Mouse (Mus musculus): Measurements from ENCODE around the gene Fahd1.
A peak's percentile ranks its signal among the peaks of the same experiment; 100 is the strongest.

Gene Fahd1

DNA sequence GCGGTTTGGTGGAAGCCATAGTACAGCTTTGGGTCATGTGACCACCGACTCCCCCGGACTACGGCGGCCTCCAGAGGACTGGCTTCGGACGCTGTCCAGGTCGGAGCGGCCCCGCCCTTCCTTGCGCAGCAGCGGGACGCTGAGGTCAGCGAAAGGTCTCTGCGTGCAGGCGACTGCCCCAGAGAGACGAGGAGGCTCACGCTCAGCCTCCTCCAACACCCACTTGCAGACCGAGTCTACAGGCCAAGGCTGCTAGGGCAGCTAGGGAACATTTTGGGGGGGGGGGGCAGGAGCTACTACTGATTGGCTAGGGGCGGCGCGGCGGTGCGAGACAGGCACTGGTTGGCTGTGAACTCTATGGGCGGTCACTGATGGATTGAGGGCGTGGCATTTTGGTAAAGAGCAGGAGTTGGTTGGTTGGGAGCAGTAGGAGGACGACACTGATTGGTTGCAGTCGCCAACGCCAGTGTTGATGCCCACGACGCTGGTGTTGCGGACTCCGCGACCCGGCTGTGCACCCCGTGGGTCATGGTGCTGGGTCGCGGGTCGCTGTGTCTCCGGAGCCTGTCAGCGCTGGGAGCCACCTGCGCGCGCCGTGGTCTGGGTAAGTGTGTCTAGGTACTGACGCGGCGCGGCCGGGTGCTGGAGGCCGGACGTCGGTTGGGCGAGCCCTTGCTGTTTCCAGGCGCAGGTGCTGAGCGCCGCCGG lies at the start of gene Fahd1:
TSS of gene Fahd1 (minus strand) at position 300 of the 708 bp plus-strand sequence.
- DNase-seq (ENCODE audit: low read depth, low spot score), result peak; percentile 98
- H3K27me3 ChIP-seq (ENCODE audit: control insufficient read depth, insufficient read depth, low read length, poor library complexity, severe bottlenecking), result peaks cover under 1% of the 10 kb centered on the region; the same call in 1 of the 2 replicates
- peaks cover 7% of the 10 kb centered on the region for H3K36me3 ChIP-seq (ENCODE audit: control insufficient read depth, insufficient read depth, low read length, poor library complexity, severe bottlenecking)

DNA sequence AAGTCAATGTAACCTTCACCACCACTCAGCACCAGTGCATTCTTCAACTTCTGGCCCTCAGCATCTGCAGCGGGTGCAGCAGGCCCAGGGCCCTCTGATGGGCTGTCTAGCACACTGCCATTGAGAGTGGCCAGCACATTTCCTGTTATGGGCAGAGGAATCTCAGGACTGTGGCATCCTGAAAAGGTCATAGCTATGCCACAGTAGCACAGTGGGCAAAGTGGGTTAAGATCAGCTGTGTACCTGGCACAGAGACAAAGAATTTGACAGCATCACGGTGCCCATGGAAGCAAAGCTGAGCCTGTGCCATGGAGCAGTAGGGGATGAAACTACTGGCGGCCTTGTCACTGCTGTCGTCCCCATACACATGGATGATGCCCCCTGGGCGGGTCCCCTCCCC lies 49.0 kb upstream of the Fahd1 start:
- no peaks in the 10 kb centered on the region for H3K27me3 ChIP-seq (ENCODE audit: control insufficient read depth, insufficient read depth, low read length, poor library complexity, severe bottlenecking)
- H3K36me3 ChIP-seq (ENCODE audit: control insufficient read depth, insufficient read depth, low read length, poor library complexity, severe bottlenecking), result peaks cover 1% of the 10 kb centered on the region
- no peak for DNase-seq (ENCODE audit: low read depth, low spot score)

DNA sequence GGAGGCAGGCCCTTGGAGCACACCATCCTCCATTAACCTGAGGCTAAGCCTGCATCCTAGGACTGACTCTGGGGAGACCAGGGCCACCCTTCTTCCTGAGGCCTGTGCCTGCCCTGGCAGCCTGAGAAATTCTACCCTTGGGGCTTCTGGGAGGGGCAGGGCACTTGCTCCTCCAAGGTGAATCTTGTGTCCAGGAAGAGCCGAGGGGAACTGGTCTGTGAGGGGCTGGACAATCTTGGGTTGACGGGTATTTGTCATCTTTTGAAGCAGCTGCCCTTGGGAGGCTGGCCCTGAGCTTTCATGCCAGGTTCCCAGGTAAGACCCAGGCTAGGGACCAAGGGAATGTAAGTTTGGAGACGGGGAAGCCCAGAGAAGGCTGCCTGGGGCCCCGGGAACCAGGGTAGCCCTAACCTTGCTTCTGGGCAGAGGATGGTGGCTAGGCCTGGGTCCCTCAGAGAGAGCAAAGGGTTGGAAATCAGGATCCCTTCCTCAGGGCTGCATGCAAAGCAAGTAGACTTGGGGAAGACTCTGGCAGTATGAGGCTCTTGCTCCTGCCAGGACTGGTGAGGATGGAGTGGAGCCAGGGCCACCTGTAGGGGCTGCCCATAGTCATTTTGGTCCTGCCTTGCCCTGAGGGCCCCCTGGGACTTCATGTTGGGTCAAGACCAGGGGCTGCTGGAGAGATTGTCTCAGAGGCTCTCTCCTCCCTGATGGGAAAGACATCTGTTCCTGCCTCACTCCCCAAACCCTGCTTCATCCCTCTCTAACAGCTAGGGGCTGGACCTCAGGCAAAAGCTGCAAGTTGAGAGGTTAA lies 48.1 kb upstream of the Fahd1 start:
- DNase-seq (ENCODE audit: low read depth, low spot score), result no peak
- Histone ChIP-seq H3K36me3 (ENCODE audit: control insufficient read depth, insufficient read depth, low read length, poor library complexity, severe bottlenecking) (peaks cover 4% of the 10 kb centered on the region; the same call in 1 of the 2 replicates), H3K27me3 (ENCODE audit: control insufficient read depth, insufficient read depth, low read length, poor library complexity, severe bottlenecking) (no peaks in the 10 kb centered on the region)

DNA sequence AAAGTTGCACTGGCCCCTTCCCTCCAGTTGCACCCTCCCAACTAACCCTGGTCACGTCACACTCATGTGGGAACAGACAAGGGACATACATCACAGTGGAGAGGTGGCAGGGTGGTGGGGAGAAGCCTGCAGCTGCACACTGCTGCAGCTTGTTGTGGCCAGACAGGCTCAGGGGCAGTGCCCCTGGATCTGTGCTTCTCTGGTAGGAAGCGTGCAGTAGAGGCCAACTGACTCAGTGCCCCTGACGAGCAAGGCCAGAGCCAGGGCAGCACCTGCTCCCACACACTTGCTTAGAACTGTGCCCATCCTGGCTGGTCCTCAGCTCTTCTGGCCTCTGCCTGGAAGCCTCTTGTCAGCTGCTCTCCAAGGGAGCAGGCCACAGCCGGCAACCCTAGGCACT lies 47.4 kb upstream of the Fahd1 start:
- DNase-seq (ENCODE audit: low read depth, low spot score), result no peak
- Histone ChIP-seq H3K36me3 (ENCODE audit: control insufficient read depth, insufficient read depth, low read length, poor library complexity, severe bottlenecking) (peaks cover 2% of the 10 kb centered on the region; the same call in 1 of the 2 replicates), H3K27me3 (ENCODE audit: control insufficient read depth, insufficient read depth, low read length, poor library complexity, severe bottlenecking) (no peaks in the 10 kb centered on the region)

DNA sequence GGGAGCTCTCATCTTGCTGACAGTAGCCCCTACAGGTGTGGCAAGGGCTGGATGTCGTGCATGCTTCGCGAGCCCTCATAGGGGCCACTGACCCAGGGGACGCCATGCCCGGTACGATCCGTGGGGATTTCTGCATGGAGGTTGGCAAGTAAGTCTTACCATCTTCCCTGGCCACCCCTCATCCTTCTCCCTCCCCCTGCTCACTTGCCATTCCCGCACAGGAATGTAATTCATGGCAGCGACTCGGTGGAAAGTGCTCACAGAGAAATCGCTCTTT lies 46.8 kb upstream of the Fahd1 start:
- no peak for DNase-seq (ENCODE audit: low read depth, low spot score)
- Histone ChIP-seq H3K36me3 (ENCODE audit: control insufficient read depth, insufficient read depth, low read length, poor library complexity, severe bottlenecking) (peaks cover 2% of the 10 kb centered on the region; the same call in 1 of the 2 replicates), H3K27me3 (ENCODE audit: control insufficient read depth, insufficient read depth, low read length, poor library complexity, severe bottlenecking) (no peaks in the 10 kb centered on the region)

DNA sequence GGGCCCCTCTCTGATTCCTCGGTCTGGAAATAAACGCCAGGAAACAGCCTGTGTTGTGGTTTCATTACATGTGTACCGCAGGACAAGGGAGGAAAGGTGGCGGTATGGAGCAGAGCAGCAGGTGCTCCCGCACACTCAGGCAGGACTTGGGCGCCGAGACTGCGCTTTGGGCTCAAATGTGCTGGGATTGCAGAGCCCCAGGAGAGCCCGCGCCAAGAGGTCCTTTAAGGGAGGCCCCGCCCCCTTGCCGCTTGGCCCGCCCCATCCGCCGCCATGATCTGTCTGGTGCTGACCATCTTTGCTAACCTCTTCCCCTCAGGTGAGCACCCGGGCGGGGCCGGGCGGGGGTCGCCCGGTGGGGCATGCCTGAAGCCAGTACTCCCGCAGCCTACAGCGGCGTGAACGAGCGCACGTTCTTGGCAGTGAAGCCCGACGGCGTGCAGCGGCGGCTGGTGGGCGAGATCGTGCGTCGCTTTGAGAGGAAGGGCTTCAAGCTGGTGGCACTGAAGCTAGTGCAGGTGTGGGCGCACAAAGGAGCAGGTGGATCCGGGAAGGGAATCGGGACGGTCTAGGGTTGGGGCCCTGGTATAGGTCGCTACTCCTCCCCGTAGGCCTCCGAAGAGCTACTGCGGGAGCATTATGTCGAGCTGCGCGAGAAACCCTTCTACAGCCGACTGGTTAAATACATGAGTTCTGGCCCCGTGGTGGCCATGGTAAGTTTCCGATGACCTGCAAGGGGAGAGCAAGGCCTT lies 46.3 kb upstream of the Fahd1 start, which contains the start of gene Nme3:
TSS of gene Nme3 (plus strand) at position 260 of the 752 bp plus-strand sequence.
- peak; percentile 69 for DNase-seq (ENCODE audit: low read depth, low spot score)
- no peaks in the 10 kb centered on the region for H3K27me3 ChIP-seq (ENCODE audit: control insufficient read depth, insufficient read depth, low read length, poor library complexity, severe bottlenecking)

DNA sequence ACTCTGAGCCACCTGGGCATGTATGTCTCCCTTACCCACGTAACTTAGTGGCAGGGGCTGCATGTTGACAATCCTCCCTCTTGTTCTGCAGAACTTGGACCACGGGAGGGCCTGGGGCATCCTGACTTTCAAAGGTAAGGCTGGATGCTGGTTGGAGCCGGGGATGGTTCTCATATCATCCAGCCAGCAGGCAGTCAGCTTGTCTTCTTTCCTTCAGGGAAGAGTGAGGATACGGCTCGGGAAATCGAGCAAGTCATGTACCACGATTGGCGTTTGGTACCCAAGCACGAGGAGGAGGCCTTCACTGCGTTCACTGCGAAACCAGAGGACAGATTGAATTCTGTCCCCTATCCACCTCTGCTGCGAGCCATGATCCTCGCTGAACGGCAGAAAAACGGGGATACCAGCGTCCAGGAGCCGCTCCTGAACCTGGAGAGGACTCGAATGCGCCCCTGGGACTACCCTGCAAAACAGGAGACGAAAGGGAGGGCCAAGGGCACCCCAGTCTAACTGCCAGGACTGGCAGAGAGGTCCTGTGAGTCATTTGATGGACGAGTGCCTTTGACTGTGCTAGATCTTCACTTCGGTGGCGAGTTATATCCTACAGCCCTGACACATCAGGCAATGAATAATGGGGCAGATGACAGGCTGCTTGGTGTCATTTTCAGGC lies 45.5 kb upstream of the Fahd1 start:
- no peak for DNase-seq (ENCODE audit: low read depth, low spot score)
- Histone ChIP-seq H3K27me3 (ENCODE audit: control insufficient read depth, insufficient read depth, low read length, poor library complexity, severe bottlenecking) (no peaks in the 10 kb centered on the region), H3K36me3 (ENCODE audit: control insufficient read depth, insufficient read depth, low read length, poor library complexity, severe bottlenecking) (peaks cover 2% of the 10 kb centered on the region)

More for the DNA sequence above, 46.3 kb upstream of the Fahd1 start, which contains the start of gene Nme3:
- H3K36me3 ChIP-seq (ENCODE audit: control insufficient read depth, insufficient read depth, low read length, poor library complexity, severe bottlenecking), result peaks cover 2% of the 10 kb centered on the region; the same call in 1 of the 2 replicates

DNA sequence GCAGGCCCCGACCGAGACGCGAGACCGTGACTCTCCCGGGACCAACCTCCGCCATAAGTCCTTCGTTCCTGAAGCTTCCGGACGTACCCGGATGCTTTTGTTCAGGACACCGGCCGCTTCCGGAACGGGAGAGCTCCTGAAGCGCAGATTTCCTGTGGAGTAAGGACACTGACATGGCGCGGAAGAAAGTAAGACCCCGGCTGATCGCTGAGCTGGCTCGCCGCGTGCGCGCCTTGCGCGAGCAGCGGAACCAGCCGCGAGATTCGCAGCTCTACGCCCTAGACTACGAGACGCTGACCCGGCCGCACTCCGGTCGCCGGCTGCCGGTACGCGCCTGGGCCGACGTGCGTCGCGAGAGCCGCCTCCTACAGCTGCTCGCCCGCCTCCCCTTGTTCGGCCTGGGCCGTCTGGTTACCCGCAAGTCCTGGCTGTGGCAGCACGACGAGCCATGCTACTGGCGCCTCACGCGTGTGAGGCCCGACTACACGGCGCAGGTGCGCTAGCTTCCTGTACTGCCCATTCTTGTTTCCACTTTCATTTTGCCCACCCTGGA lies 44.9 kb upstream of the Fahd1 start, which contains the start of the genes Eme2 and Mrps34:
TSS of gene Eme2 (minus strand) at position 93 of the 553 bp plus-strand sequence.
TSS of gene Mrps34 (plus strand) at position 122 of the 553 bp plus-strand sequence.
- DNase-seq (ENCODE audit: low read depth, low spot score), result peak; percentile 70
- H3K36me3 ChIP-seq (ENCODE audit: control insufficient read depth, insufficient read depth, low read length, poor library complexity, severe bottlenecking), result peaks cover 2% of the 10 kb centered on the region

DNA sequence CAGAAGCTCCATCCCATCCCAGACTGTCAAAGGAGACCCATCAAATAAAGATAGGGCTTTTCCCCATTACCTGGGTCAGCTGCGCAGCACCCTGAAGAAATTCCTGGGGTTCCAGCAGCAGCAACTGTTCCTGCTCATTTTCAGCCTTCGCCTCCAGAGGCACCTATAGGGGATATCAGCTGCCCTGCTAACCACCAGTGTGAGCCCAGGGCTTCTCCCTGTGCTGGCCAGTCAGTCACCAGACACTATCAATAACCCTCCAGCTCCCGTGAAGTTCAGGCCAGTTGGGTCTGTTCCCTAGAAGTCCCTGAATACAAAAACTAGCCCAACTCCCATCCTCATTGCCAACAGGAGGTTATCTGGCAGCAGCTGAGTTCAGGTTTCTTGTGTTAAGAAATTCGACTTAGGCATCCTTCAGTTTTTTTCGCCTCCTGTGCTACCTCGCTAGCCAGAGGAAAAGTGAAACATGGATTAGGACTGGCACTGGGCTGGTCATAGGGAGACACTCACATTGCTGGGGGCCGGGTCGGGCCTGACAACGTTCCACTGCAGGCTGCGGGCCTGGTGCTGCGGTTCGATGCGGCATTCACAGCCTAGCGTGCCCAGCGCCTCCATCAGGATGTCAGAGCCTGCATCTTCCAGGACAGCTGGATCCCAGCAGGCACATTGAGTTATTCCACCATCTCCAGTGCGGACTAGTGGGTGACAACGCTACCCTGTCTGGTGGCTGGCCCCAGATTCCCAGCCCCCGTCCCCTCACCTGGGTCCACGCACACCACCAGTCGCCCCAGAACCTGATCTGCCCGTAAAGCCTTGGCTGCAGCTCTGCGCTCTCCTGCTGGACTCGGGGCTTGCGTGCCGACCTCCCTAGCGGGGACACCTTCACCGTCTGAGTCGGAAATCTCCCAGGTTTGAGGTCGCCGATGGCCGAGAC lies 44.2 kb upstream of the Fahd1 start:
- no peaks in the 10 kb centered on the region for H3K27me3 ChIP-seq (ENCODE audit: control insufficient read depth, insufficient read depth, low read length, poor library complexity, severe bottlenecking)
- DNase-seq (ENCODE audit: low read depth, low spot score), result no peak
- peaks cover 2% of the 10 kb centered on the region for H3K36me3 ChIP-seq (ENCODE audit: control insufficient read depth, insufficient read depth, low read length, poor library complexity, severe bottlenecking)

More for the DNA sequence above, 44.9 kb upstream of the Fahd1 start, which contains the start of the genes Eme2 and Mrps34:
- H3K27me3 ChIP-seq (ENCODE audit: control insufficient read depth, insufficient read depth, low read length, poor library complexity, severe bottlenecking), result no peaks in the 10 kb centered on the region

DNA sequence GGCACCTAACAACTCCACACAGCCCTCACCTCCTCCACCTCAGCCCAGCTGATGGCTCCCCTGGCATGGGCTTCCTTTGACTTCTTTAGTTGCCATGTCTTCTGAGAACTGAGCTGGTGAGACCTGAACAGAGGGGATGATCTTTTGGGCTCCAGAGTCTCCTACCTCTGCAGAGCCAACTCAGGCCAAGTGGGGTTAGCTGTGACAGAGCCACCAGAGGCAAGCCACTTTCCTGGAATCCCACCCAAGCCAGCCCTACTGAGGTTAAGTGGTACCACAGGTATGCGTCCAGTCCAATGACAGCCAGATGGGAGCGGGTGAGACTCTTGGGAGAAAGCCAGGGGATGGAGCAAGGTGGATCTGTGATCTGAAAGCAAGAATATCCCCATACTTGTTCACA lies 43.1 kb upstream of the Fahd1 start:
- no peaks in the 10 kb centered on the region for H3K27me3 ChIP-seq (ENCODE audit: control insufficient read depth, insufficient read depth, low read length, poor library complexity, severe bottlenecking)
- DNase-seq (ENCODE audit: low read depth, low spot score), result no peak
- peaks cover 2% of the 10 kb centered on the region for H3K36me3 ChIP-seq (ENCODE audit: control insufficient read depth, insufficient read depth, low read length, poor library complexity, severe bottlenecking)

DNA sequence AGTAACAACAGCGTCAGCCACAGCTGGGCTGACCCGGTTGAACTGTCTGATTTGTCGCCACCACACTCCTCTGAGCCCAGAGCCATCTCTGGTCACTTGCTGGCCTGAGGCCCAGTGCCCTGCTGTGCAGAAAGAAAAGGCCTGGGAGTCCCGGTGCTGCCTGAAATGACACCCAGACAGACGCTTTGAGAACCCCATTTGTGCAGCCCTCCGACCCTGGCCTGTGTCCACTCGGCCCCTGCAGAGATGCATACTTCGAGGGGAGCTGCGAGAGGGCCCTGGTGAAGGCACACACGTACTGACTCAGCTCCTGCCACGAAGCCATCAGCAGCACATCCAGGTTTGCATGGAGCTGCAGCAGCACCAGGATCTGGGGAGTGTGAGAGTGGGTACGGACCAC lies 42.6 kb upstream of the Fahd1 start:
- H3K27me3 ChIP-seq (ENCODE audit: control insufficient read depth, insufficient read depth, low read length, poor library complexity, severe bottlenecking), result no peaks in the 10 kb centered on the region
- no peak for DNase-seq (ENCODE audit: low read depth, low spot score)
- peaks cover 2% of the 10 kb centered on the region for H3K36me3 ChIP-seq (ENCODE audit: control insufficient read depth, insufficient read depth, low read length, poor library complexity, severe bottlenecking)

DNA sequence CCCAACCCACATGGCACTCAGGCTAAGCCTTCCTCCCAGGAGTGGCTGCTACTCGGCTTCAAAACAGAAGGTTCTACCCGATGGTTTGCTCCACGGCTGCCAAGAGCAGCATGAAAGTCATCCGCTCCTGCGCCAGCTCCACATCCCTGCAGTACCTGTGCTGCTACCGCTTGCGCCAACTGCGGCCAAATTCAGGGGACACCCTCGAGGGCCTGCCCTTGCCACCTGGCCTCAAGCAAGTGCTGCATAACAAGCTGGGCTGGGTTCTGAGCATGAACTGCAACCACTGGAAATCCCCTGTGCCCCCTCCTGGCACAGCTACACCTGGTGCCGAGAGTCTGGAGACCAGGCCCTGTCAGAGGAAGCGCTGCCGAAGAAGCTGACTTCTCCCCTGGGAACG lies 41.2 kb upstream of the Fahd1 start:
- Histone ChIP-seq H3K27me3 (ENCODE audit: control insufficient read depth, insufficient read depth, low read length, poor library complexity, severe bottlenecking) (no peaks in the 10 kb centered on the region), H3K36me3 (ENCODE audit: control insufficient read depth, insufficient read depth, low read length, poor library complexity, severe bottlenecking) (peaks cover 2% of the 10 kb centered on the region)
- DNase-seq (ENCODE audit: low read depth, low spot score), result no peak
